Mouse (Mus musculus): ENCODE results near the gene Oxnad1.

DNA sequence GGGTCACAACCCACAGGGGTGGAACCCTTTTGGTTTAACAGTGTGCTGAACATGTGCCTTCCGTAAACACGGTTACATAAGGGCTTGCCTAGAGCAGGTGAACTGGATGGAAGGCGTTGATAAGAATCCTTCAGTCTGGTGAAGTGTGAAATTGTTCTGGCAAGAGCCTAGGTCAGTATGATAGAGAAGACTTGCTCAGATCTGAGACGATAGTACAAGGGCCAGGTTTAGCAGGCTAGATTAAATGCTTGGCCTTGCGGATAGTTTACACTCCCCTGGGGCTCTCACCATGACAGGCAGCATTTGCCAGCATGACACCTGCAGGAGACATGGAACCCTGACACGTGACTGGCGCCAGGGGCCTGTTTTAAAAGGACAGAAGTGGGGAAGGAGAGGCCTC, 20.5 kb downstream of the Oxnad1 start:
- TF ChIP-seq CTCF (IDR thresholded peaks at IDR 0.05; ENCODE audit: low read depth, low read length) = no peak
- no peak for TF ChIP-seq EP300 (IDR thresholded peaks at IDR 0.05; ENCODE audit: insufficient read depth, low read depth, low read length)

All from ES-Bruce4 (cell line).